Mouse (Mus musculus) CD4-positive, CD25-positive, alpha-beta regulatory T cell, adult 4 months (primary cell): ENCODE data around the gene Ssr1. TPM values are rescaled to one million over a fixed set of nuclear protein-coding genes. Genes with fewer than 3 reads are reported as not detected.
A peak's percentile ranks its signal among the peaks of the same experiment; 100 is the strongest.

ENCODE experiments used
- ATAC-seq: one replicate; pipeline ENCODE4 v1.8.0; 2017
- polyA plus RNA-seq, 2 experiments: library from polyadenylated mRNA; unstranded; fragments of 100-300 nt; shearing (Covaris generic); gene quantifications; one replicate each; pipeline ENCODE4 v1.2.1; 2017

Ssr1 gene
- 100 to 1,000 TPM; 103 to 115 TPM for polyA plus RNA-seq

DNA sequence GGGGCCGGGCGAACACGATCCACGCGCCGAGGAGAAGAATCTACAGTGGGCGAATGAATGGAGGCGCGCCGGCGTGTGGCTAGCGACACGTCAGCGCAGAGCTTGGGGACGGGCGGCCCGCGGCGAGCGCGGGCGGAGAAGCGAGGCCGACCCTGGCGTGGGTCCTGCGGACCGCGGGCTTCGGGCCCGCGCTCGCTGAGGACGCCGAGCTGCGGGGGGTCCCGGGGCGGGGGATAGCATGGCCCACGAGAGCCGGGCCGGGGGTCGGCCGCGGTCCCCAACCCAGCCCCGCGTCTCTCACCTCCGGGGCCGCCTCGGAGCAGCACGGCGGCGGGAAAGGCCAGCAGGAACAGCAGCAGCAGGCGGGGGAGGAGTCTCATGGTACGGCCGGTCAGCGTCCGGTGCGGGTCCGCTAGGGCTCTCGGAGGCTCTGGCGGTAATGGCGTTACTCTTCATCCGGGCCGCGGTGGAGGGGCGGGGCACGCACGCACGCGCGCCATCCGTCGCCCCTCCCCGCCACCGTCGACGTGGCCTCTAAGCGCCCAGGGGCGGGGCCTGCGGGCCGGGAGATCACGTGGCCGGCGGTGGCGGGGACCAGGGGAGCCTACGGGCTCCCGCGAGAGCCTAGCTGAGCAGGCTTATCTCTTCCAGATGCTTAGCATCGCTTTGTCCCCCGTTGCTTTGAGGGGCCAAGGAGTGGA lies at the start of gene Ssr1:
TSS of gene Ssr1 (minus strand) at position 514 of the 701 bp plus-strand sequence.
- peak; percentile 98 for ATAC-seq

DNA sequence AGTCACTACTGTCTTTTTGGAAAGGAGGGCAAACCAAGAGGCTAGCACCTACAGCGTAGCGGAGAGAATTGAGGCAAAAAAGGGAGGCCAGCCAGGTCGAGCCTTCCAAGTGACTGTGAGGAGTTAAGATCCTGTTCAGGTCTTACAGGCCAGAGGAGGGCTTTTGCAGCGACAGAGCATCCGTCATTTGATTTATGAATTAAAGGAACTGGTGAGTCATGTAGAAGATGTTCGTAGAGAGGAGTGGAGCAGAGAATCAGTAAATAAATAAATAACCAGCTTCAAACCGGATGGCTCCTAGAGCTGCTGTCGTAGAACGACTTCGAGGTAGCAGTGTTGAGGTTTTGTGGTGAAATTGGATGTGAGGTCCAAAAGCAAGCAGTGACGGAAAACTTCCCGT lies 43.8 kb upstream of the Ssr1 start:
- ATAC-seq, result peak; percentile 56

DNA sequence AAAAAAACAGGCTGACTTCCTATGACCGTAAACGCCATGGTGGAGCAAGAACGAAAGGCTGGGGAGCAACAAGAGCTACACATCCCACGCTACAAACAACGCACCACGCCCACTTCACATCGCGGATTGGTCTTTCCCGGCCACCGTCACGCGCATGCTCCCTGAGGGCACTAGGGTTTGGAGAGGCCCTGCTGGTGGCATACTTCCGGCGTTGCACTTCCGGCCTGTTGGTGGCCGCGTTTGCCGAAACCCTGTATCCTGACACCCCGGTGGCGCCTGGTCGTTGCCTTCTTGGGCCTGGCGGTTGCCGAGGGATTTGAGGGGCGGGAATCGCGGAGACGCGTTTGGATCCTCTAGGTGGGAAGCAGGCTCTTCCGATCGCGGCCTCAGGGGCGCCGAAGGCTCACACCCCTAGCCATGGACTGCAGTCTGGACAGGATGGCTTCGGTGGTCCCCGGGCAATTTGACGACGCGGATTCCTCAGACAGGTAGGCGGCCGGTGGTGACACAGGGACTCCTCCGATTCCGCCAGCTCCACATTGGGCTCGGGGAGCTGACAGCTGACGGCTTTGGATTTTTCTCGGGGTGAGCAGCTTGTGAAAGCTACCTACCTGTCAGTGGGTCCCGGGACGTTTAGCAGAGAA lies 43.1 kb upstream of the Ssr1 start, which contains the start of gene Cage1:
TSS of gene Cage1 (minus strand) at position 26 of the 644 bp plus-strand sequence.
- ATAC-seq, result peak; percentile 86

DNA sequence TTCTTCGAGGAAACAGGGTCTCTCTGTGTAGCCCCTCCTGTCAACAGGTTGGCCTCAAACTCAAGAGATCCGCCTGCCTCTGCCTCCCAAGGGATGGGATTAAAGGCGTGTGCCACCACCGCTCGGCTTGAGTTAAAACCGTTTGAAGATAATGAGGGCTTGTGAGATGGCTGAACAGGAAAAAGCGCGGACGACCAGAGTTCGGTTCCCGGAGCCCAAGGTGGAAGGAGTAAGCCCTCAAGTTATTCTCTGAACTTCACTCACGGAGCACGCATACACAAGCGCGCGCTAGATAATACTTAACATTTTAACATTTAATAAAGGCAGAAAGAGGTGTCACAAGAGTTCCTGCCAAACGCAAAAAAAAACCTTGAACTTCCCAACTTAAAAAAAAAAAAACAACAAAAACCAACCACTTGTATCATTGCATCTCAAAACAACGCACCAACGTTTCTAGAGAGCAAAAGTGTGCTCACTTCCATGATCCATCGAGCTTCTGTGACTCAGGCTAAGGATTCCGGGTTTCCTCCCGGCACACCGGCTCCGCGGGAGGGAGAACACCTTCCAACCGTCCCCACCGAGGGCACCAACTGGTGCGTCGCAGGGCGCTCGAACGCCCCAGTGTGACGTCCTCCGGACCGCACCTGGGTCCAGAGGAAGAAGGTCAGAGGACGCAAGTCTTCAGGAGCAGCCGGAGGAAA lies 42.5 kb upstream of the Ssr1 start, which contains the start of gene Riok1:
TSS of gene Riok1 (plus strand) at position 653 of the 701 bp plus-strand sequence.
- ATAC-seq, result peak; percentile 53

DNA sequence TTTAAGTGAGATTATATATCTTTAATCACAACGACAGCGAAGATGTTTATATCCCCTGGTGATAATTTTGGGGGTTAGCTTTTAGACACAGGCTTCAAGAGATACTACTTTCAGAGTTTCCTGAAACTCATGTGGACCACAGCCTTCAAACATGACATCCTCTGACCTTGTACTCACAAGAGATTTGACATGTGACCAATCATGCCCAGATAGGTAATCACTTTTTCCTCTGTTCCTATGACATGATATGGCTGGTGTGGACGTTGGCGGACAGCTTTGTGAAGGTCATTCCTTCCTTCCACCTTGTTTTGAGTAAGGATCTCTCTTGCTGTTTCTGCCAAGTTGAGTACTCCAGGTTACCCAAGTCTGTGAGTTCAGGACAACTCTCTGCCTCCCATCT lies 34.4 kb upstream of the Ssr1 start:
- ATAC-seq, result no peak

DNA sequence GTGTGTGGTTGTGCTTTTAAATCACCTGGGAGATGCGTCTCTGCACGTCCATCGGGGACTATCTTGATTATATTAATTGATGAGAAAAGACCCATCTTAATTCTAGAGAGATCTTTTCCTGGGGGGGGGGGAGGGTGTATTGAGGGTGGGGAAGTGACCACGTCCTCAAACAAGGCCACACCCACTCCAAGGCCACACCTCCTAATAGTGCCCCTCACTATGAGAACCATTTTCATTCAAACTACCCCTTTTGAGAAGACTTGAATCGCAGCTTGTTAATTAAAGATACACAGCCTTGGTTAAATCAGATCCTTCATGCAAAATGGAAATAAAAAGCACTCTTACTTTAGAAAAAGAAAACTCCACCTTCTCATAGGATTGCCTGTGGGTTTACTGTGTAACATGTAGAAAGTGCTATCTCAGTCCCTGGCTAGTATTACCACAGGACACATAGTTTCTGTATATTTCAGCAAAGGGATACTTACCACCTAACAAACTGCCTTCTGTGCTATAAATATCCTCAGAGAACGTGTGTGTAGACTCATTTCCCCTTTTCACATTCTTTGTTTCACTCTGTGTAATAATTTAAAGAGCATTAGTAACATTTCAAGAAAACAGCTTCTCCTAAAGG lies 33.7 kb upstream of the Ssr1 start:
- ATAC-seq, result no peak

DNA sequence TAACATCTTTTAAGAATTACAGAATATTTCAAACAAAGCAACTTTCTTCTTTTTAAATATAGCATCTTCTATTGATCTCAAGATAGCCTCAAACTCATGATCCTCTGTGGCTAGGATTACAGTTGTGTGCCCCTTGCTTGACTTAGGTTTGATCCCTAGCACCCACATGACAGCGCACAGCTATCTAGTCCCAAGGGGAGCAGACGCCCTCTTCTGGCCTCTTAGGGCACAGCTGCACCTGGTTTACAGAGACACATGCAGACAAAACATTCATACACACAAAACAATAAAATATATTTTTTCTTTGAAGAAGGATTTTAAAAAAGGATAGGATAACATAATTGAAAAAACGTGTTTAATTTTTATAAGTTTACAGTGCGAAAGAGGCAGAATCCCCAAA lies 31.9 kb upstream of the Ssr1 start:
- no peak for ATAC-seq

DNA sequence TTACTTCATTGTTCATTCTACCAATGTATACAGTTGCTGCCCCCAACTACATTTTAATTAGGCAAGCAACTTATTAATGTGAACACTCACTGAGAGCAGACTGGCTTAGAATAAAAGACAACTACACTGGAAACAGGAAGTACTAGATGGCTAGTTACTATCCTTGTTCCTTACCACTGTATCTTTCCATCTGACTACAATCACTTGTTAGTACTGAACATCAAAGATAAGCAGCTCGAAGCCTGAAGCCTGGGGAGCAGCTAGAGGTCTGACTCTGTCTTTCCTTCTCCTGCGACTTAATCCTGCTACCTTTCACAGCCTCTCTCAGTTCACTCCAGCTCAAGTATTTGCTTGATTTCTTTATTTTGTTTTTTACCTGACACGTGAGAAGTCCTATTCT lies 24.8 kb upstream of the Ssr1 start:
- ATAC-seq, result no peak

DNA sequence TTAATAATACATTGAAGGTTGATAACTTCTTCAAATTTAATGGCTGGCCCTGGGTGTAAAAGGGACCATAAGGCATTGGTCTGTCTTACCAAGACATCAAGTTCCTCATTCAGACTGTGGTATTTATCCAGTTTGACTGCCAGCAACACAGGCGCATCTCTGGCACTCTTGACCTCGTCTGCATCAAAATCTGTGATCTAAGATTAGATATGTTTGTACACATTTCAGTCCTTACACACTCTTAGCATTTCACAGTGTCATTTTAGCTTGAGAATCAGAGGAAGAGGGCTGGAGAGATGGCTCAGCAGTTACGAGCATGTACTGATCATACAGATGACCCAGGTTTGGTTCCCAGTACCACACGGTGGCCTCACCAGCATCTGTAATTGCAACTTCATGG lies 21.6 kb upstream of the Ssr1 start:
- no peak for ATAC-seq

DNA sequence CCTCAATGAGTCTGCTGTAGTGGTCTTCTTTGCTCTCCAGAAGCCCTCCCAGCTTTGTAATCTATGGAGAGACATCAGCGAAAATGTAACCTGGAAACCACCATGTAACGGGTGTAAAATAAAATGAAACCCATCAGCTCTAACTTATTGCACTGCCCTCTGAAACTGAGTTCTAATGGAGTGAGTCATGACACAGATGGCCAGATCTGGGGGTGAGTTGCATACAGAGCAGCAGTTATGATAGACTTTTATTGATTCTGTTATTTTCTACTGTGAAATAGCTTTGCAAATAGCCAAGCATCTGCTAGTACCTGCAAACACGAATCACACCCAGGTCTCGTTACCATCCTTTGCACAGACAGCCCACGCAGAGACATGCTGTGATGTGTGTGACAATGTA lies 18.4 kb upstream of the Ssr1 start:
- ATAC-seq, result no peak

DNA sequence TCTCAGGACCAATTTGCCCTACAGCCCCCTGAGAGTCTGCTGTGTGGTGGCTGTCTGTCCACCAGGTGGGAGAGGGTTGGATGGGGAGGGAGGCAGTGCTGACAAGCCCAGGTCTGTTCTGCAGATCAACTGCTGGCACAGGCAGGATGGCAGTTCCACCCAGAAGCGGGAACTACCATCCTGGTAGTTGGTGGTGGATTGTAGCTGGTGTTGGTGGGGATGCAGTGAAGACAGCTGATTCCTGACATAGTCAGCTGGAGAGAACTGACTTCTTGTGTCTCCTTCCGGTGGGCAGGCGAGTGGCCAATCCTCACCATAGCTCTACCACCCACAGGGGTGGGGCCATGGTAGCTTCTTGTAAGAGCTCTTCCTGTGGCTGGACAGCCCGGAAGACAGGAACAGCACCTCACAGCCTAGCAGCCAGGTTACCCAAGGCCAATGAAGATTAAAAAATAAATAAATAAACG lies 16.5 kb upstream of the Ssr1 start:
- ATAC-seq, result peak; percentile 90

DNA sequence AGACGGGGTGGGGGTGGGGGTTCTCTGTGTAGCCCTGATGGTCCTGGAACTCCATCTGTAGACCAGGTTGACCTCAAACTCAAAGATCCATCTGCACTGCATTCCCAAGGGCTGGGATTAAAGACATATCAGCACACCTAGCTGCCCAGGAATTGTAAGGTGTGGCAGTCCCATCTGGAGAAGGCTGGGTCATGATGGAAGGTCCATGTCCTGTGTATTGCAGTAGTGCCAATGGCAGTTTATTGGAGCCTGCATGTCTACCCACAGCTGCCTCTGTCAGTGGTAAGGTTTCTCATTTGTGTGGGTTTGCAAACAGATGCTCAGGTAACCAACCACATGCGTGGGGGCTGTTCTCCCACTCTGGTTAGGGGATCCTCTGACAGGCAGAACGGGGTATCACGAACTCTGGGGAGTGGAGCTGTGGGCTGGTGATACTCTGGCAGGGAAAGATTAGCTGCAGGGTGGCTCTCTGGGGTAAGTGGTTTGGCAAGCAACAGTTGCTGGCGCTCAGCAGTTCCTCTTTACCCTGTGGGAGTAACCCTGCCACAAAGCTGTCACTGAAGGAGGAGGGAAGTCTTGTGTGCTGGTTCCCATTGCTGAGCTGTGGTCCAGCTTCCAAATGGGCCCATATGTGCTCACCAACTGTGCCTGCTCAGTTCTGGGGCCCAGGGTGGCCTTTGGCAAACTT lies 15.8 kb upstream of the Ssr1 start:
- ATAC-seq, result no peak

DNA sequence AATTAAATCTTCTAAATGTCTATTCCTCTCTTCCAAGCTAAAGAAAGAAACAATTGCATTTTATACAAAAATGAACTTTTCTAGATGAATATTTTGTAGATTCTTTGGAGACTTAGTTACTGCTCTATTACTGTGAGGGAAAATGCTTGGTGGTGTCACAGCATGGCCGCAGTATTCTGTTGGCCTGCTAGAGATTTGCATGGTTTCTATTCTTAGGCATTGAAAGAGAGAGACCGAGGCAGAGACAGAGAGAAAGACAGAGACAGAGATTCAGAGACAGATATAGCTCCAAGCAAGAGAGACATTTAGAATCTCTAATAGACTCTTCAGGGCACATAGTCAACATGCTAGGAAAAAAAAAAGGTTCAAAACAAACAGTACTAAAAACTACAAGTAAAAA lies 14.0 kb upstream of the Ssr1 start:
- ATAC-seq, result no peak

DNA sequence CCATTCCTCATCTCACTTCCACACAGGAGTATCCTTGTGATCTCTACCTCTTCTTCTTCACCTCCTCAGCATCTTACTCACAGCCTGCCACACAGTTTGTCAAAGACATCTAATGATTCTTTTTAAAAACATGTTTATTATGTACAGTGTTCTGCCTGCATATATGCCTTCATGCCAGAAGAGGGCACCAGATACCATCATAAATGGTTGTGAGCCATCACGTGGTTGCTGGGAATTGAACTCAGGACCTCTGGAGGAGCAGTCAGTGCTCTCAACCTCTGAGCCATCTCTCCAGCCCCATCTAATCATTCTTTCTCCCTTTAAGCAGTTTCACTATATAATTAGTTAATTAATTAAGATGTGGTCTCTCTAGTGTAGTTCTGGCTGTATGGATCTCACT lies 8.4 kb upstream of the Ssr1 start:
- no peak for ATAC-seq

DNA sequence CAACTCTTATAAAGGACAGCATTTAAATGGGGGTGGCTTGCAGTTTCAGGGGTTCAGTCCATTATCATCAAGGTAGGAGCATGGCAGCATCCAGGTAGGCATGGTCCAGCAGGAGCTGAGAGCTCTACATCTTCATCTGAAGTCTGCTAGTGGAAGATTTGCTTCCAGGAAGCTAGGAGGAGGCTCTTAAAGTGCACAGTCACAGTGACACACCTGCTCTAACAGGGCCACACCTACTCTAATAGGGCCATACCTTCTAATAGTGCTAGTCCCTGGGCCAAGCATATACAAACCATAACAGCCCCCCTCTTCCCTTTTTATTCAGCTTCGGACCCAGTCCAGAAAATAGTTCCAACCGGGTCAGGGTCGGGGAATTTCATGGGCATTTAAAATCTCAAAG lies 5.7 kb upstream of the Ssr1 start:
- no peak for ATAC-seq

DNA sequence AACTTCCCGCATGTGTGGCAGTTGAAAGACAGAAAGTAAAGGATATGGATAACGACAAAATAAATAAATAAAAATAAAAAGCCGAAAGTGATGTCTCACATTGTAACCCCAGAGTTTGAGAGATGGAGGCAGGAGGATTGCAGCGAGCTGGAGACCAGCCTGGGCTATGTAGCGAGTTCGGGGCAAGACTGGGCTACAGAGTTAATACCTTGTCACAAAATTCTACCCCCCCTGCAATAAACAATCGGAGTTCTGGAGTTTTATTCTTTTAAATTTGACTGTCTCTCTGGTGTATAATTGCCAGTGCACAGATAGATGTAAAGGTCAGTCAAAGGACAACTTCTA lies 360 bp upstream of the Ssr1 start:
- ATAC-seq, result peak; percentile 19

DNA sequence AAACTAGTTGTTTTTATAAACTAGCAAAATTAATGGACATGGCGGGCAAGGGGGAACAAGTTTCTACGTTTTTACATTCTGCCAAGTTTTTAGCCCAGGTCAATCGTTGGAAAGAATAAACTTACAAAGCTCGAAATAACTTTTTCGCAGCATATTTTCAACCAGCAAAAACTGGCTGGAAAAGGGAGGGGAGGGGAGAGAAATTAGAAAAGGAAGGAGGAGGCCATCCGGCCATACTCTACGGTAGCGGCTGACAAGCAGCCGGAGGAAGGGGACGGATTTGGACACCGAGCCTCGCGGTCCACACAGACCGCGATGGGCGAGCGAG lies 677 bp downstream of the Ssr1 start:
- peak; percentile 9 for ATAC-seq

DNA sequence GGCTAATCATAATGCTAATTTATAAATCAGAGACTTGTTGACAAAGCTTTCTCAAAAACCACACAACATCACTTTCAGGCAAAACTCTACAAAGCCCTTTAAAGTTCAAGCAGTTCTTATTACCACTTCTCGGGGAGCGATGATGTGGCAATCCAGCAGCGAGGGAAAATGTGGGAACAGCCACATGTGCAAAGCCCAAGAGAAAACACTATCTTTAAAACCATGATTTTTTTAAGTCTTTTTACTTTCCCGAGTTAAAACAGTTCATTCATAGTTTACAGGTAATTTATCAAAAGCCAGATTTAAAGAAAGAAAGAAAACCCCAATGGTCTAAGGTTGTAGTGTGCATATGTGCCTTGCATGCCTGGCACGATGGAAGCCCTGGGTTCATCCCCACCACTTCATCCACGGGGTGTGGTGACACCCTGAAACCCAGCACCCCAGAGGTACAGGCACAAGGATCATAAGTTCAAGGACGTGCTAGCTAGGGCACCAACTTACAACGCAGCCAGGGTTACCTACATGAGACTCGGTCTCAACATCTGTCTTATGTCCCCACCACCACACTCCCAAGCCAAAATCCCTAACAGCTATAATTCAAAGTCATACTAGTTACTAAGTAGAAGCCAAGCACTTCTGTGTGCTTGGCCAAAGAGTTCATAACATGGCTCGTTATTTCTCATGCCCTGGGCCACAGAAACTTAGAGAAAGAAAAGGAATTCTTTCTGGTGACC lies 1.2 kb downstream of the Ssr1 start:
- no peak for ATAC-seq

DNA sequence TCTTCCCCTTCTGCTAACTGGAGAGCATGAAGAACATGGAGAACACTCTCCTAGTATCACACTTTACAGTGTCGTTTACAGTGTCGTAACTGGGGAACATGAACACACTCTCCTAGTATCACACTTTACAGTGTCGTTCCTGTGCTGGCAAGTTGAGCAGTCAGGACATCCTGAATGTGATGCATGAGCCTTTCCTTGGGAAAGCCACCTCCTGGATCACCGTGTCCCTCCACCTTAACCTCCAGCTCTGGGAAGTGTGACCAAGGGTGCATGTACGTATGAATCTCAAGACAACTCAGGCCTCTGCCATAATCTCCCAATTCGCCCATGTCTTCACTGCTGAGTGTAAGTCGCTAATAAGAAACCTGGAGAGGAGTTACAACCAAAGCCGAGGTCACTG lies 4.3 kb downstream of the Ssr1 start:
- ATAC-seq, result no peak

DNA sequence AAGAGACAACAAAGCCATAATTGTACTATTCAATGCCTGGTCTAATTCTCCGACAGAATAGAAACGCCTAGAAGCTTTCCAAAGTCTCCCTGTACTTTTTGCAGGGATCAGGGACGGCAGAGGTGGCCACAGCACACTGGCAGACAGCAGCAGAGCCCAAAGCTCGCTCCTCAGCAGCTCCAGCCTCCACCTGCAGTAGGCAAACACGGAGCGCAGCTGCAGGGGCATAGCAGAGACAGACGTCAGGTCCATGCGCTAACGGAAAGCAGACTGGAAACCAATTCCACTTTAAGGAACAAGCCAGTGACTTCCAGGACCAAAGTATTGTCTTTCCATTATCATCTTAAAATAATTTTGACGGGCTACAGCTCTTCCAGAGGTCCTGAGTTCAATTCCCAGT lies 7.9 kb downstream of the Ssr1 start:
- ATAC-seq, result no peak

DNA sequence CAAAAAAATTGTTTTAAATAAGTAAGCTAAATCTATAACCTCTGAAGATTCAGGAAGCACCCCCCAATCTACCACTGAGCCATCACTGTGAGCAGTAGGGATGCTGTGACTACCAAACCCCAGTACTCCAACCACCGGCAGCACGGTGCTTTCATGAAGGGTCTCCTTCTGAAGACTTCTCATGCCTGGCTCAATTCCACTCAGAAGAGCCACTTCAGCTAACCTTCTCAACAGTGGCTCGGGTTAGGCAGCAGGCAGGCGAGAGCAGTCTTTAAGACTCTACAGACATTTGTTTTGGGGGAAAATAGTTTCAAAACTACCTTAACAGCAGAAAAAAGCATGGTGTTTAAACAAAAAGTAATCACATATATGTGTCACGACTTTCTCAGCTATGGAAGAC lies 13.0 kb downstream of the Ssr1 start:
- no peak for ATAC-seq

DNA sequence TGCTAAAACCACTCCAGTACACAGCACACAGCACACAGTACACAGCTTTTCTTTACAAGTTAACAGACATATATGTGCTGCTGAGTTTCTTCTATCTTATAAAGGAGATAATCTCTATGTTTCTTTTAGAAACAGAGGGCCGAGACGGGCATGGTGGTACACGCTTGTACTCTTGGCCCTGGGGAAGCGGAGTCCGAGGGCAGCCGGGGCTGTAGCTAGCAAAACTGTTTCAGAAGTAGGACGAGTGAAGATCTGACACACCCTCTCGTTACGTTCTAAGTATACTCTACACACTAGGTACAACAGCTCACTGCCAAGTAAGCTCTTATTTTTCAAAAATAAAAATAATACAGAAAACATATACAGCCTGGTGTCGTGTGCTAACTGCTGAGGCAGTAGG lies 13.7 kb downstream of the Ssr1 start:
- ATAC-seq, result no peak
